Mouse (Mus musculus): ENCODE measurements at regions not wholly inside any gene's neighbourhood (a gene's known extent, or its start where the extent isn't known, plus 50 kb on each side); places are given as distances from the start of the nearest gene placed in this dataset.

DNA sequence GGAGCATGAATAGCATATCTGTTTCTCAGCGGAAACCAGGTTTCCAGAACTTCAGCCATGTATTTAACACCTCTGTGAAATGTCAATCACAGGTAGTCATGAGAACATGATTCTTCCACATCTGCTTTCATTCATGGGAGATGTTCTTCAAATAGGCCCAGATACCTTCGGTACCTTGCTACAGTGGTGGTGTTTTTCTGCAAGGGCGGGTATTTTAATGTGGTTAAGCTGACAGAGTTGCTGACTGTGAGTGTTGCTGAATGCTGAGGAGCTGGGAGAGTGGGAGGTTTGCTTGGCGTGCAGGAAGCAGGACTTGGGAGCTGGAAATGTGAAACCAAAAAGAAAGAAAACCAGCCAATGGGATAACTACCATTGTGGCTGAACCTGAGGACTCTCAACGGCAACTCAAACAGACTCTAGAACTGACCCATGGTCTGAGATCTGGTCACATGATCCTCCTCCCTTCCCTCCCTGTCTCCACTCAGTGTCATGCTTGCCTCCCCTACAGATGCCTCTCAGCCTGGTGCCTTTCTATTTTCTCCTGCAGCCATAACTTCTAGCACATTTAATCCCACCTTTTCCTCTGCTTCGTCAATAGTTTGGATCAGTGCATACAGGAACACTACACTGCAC, 317.0 kb upstream of the Pard3b start:
- no peak for DNase-seq (ENCODE audit: low read depth)

DNA sequence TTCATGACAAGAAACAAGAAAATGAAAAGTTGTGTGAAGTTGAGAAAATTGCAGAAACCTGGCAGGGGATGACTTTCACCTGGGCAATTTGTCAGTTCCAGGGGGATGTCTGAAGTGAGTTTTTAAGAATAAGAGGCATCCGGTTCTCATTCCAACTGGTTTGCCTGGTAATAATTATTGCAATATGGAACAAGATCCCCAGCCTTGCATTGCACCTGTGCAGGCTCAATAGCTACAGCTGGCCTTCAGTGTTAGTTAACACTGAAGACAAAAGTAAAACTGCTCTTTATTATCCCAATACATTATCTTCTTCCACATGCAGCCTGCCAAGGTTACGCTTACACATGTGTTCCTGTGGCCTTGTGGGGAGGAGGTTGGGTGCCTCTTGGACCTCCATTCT, 307.2 kb upstream of the Pard3b start:
- DNase-seq (ENCODE audit: low read depth) = no peak

DNA sequence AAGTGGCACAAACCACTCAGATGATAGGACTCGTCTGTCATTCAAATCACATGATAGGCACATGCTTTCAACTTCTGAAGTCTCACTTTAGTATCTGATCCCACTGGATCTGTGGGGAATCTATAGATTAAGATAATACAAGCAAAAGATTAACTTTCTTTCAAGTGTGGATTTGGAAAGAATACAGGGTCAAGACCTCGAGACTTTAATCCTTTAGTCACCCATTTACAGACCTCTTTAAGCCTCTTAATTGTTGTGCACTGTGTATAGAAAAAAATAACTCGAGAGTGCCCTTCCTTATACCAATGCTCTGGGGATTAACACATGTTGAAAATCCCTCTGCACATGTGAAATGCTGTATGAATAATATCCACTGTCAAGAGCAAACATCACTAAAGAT, 306.7 kb upstream of the Pard3b start:
- no peak for DNase-seq (ENCODE audit: low read depth)

GRCm38 (mm10) chr1:61336367-61336766, 302.3 kb upstream of the Pard3b start:
- no peak for DNase-seq (ENCODE audit: low read depth)

- no peak for DNase-seq (ENCODE audit: low read depth)
Observed at GRCm38 (mm10) chr1:61352921-61353320, 285.7 kb upstream of the Pard3b start.

DNA sequence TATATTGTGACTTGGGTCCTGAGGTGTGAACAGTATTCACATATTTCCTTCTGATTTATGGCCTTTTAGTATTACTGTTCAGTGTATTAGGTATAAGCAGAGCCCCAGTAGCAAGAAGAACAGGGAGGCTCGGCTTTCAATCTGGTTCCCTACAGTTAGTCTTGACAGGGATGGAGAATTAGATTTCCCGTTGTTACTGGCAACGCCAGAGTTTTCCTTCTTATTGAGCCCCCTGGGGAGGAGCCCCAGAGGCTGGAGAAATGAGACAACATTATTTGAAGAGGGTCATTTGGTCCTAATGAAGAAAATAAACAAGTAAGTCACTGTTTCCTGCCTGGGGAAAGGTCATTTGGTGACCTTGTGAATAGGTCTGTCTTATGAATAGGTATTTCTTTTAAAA, 285.1 kb upstream of the Pard3b start:
- no peak for DNase-seq (ENCODE audit: low read depth)

GRCm38 (mm10) chr1:61355241-61355640, 283.4 kb upstream of the Pard3b start:
- DNase-seq (ENCODE audit: low read depth) = no peak

- DNase-seq (ENCODE audit: low read depth) = no peak
Observed at GRCm38 (mm10) chr1:61359011-61359930, 279.4 kb upstream of the Pard3b start.

DNA sequence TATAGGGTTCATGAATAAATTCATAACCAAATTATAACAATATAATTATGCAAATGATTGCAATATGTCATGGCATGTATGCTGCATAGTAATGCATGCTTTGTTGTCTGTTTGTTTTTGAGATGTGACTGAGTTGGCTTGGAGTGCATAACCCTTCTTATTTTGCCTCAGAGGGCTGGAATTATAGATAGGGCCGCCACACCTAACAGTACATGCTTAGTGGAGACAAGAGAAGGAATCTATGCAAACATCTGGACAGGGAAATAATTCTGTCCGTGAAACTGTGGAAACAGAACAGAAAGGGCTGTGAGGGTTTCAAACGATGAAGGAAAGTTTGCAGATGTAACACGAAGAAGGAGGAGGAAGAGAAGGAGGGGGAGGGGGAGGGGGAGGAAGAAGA, 266.0 kb upstream of the Pard3b start:
- no peak for DNase-seq (ENCODE audit: low read depth)

GRCm38 (mm10) chr1:61373661-61374491, 264.7 kb upstream of the Pard3b start:
- DNase-seq (ENCODE audit: low read depth) = no peak

DNA sequence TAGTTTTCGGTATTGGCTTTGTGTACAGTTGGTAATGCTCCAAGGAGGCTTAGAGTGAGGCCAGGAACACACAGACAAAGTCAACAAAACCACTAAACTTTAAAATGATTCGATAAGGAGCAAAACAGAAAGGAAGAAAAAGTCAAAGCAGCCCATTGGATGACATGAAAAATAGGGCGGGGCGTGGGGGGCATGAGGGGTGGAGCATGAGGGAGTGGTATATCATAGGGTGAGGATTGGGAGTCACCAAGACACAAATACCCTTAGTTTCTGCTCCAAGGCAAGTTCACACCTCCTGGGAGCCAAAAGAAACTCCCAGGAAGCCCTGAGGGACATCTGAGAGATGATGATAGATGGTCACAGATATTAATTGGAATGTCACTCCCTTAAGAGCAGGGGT, 262.2 kb upstream of the Pard3b start:
- no peak for DNase-seq (ENCODE audit: low read depth)

GRCm38 (mm10) chr1:61377070-61377469, 261.6 kb upstream of the Pard3b start:
- DNase-seq (ENCODE audit: low read depth) = peak; percentile 54

- no peak for DNase-seq (ENCODE audit: low read depth)
Observed at GRCm38 (mm10) chr1:61378240-61378639, 260.4 kb upstream of the Pard3b start.

- DNase-seq (ENCODE audit: low read depth) = no peak
Observed at GRCm38 (mm10) chr1:61379771-61380517, 258.7 kb upstream of the Pard3b start.

GRCm38 (mm10) chr1:61387587-61387986, 251.0 kb upstream of the Pard3b start:
- DNase-seq (ENCODE audit: low read depth) = no peak

DNA sequence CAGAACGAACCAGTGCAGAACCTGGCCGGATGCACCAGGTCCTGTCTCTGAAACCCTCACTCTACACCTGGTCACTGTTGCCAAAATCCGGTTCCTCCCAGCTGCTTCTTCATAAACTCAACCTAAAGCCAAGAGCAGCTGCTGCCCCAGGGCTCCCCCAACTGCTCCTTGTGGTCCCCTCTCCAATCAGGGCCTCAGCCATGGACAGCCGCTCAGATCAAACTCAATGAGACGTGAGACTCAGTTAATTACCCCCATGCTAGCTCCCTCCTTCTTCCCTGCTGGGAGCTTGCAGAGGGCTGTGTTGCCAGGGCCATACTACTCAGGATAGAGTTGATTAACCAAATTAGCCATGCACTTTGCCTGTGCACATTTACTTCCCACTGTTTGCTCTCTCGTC, 240.8 kb upstream of the Pard3b start:
- DNase-seq (ENCODE audit: low read depth) = no peak

- DNase-seq (ENCODE audit: low read depth) = no peak
Observed at GRCm38 (mm10) chr1:61402339-61402738, 236.3 kb upstream of the Pard3b start.

- DNase-seq (ENCODE audit: low read depth) = no peak
Observed at GRCm38 (mm10) chr1:61407201-61407600, 231.4 kb upstream of the Pard3b start.

- no peak for DNase-seq (ENCODE audit: low read depth)
Observed at GRCm38 (mm10) chr1:61414772-61415171, 223.9 kb upstream of the Pard3b start.

DNA sequence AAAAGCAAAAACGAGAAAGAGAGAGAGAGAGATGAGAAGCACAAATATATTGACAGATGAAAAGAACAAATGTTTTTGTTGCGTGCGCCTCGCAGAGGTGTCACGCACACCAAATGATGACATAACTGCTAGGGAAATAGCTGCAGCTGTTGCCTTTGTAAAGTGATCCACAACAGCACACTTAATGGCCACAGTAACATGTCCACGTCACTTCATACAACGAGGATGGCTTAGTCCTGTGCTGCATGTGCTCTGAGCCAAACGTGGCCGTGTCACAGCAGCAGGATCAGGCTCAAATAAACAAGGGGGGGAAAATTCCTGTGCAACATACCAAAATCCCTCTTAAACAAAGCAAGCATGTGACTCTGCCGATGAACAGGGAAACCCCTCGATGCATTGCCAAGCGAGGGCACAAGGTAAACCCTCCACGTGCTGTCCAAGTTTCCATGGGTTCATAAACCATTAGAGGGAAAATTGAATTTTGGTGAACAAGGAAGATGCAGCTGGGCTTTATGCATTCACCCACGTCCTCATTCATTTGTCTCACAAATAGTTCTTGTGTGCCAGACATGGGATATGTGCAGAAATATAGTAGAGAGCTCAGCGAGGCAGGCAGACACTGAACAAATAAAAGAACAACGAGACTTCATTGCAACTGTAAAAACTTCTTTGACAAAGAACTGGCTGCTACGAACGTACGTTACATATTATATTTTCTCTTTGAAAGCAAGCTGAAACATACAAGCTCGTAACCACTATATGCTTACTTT, 223.0 kb upstream of the Pard3b start:
- DNase-seq (ENCODE audit: low read depth) = no peak

- DNase-seq (ENCODE audit: low read depth) = no peak
Observed at GRCm38 (mm10) chr1:61418396-61418795, 220.2 kb upstream of the Pard3b start.
